Mouse (Mus musculus): ENCODE data around the gene R3hdm2. TPM values are rescaled to one million over a fixed set of nuclear protein-coding genes. Genes with fewer than 3 reads are reported as not detected.
A peak's percentile ranks its signal among the peaks of the same experiment; 100 is the strongest.

Gene R3hdm2
- total RNA-seq, 4 experiments from 2014 or later = 150 to 177 (median 168) TPM

- DNase-seq (ENCODE audit: low spot score) = peak; percentile 61
These were observed 41.9 kb downstream of the R3hdm2 start for GRCm38 (mm10) chr10:127422047-127422446.

- no peak for DNase-seq (ENCODE audit: low spot score)
These were observed 45.7 kb downstream of the R3hdm2 start for GRCm38 (mm10) chr10:127425794-127426193.

- peak; percentile 33 for DNase-seq (ENCODE audit: low spot score)
These were observed 46.5 kb downstream of the R3hdm2 start for GRCm38 (mm10) chr10:127426670-127427069.

GRCm38 (mm10) chr10:127427107-127427506 lies 47.0 kb downstream of the R3hdm2 start:
- DNase-seq (ENCODE audit: low spot score) = peak; percentile 36

GRCm38 (mm10) chr10:127427987-127428386 lies 47.9 kb downstream of the R3hdm2 start:
- DNase-seq (ENCODE audit: low spot score) = no peak

GRCm38 (mm10) chr10:127429538-127429937 lies 49.4 kb downstream of the R3hdm2 start:
- DNase-seq (ENCODE audit: low spot score) = no peak

- DNase-seq (ENCODE audit: low spot score) = no peak
These were observed 52.3 kb downstream of the R3hdm2 start for GRCm38 (mm10) chr10:127432466-127432865.

GRCm38 (mm10) chr10:127437354-127438113 lies 57.4 kb downstream of the R3hdm2 start:
- no peak for DNase-seq (ENCODE audit: low spot score)

GRCm38 (mm10) chr10:127453701-127454100 lies 73.6 kb downstream of the R3hdm2 start:
- DNase-seq (ENCODE audit: low spot score) = no peak

GRCm38 (mm10) chr10:127462411-127463096 lies 82.4 kb downstream of the R3hdm2 start:
- no peak for DNase-seq (ENCODE audit: low spot score)

- no peak for DNase-seq (ENCODE audit: low spot score)
These were observed 91.3 kb downstream of the R3hdm2 start for GRCm38 (mm10) chr10:127471281-127471988.

- DNase-seq (ENCODE audit: low spot score) = no peak
These were observed 92.6 kb downstream of the R3hdm2 start for GRCm38 (mm10) chr10:127472722-127473121.

- no peak for DNase-seq (ENCODE audit: low spot score)
These were observed 95.0 kb downstream of the R3hdm2 start for GRCm38 (mm10) chr10:127475175-127475574.

- DNase-seq (ENCODE audit: low spot score) = no peak
These were observed 96.4 kb downstream of the R3hdm2 start for GRCm38 (mm10) chr10:127476541-127476940.

- no peak for DNase-seq (ENCODE audit: low spot score)
These were observed 97.2 kb downstream of the R3hdm2 start for GRCm38 (mm10) chr10:127477301-127477700.

GRCm38 (mm10) chr10:127479131-127479530 lies 99.0 kb downstream of the R3hdm2 start:
- DNase-seq (ENCODE audit: low spot score) = peak; percentile 22

GRCm38 (mm10) chr10:127480833-127481813 lies 101.0 kb downstream of the R3hdm2 start:
- DNase-seq (ENCODE audit: low spot score) = peak; percentile 46

GRCm38 (mm10) chr10:127485235-127485634 lies 105.1 kb downstream of the R3hdm2 start:
- no peak for DNase-seq (ENCODE audit: low spot score)

GRCm38 (mm10) chr10:127488856-127489255 lies 108.7 kb downstream of the R3hdm2 start:
- DNase-seq (ENCODE audit: low spot score) = no peak

GRCm38 (mm10) chr10:127490160-127491127 lies 110.3 kb downstream of the R3hdm2 start:
- no peak for DNase-seq (ENCODE audit: low spot score)
